Mouse (Mus musculus) ES-CJ7 (cell line): Measurements from ENCODE around the gene Gpr149.
A peak's percentile ranks its signal among the peaks of the same experiment; 100 is the strongest.

Experiments used
- DNase-seq: peaks from one replicate; pipeline ENCODE4 v3.0.0; 2011; ENCODE audit warnings: low read depth, low spot score

The Gpr149 gene

GRCm38 (mm10) chr3:62604973-62605372 lies at the start of gene Gpr149:
TSS of gene Gpr149 (minus strand) at chr3:62605140.
- DNase-seq, result no peak

GRCm38 (mm10) chr3:62650551-62650950 lies 45.6 kb upstream of the Gpr149 start:
- DNase-seq, result no peak

GRCm38 (mm10) chr3:62610861-62611260 lies 5.9 kb upstream of the Gpr149 start:
- DNase-seq, result peak; percentile 33

- DNase-seq, result no peak
These were observed 991 bp upstream of the Gpr149 start for GRCm38 (mm10) chr3:62605931-62606330.

GRCm38 (mm10) chr3:62604047-62604391 lies 921 bp downstream of the Gpr149 start:
- DNase-seq, result no peak

GRCm38 (mm10) chr3:62603231-62604046 lies 1.5 kb downstream of the Gpr149 start:
- peak; percentile 25 for DNase-seq

- DNase-seq, result no peak
These were observed 2.5 kb downstream of the Gpr149 start for GRCm38 (mm10) chr3:62602466-62602865.

- DNase-seq, result peak; percentile 36
These were observed 10.1 kb downstream of the Gpr149 start for GRCm38 (mm10) chr3:62594842-62595241.

GRCm38 (mm10) chr3:62585072-62585471 lies 19.9 kb downstream of the Gpr149 start:
- DNase-seq, result no peak

- no peak for DNase-seq
These were observed 77.3 kb downstream of the Gpr149 start for GRCm38 (mm10) chr3:62527593-62527992.

- peak; percentile 7 for DNase-seq
These were observed 77.8 kb downstream of the Gpr149 start for GRCm38 (mm10) chr3:62527160-62527559.

- no peak for DNase-seq
These were observed 97.7 kb downstream of the Gpr149 start for GRCm38 (mm10) chr3:62507206-62507647.

- peak; percentile 95 for DNase-seq
These were observed 98.3 kb downstream of the Gpr149 start, which contains the start of gene Dhx36 for GRCm38 (mm10) chr3:62506488-62507205. TSS of gene Dhx36 (minus strand) at chr3:62507004.

- no peak for DNase-seq
These were observed 99.6 kb downstream of the Gpr149 start for GRCm38 (mm10) chr3:62505166-62505900.

- no peak for DNase-seq
These were observed 105.6 kb downstream of the Gpr149 start for GRCm38 (mm10) chr3:62499327-62499726.

GRCm38 (mm10) chr3:62492568-62492967 lies 112.4 kb downstream of the Gpr149 start:
- no peak for DNase-seq

- no peak for DNase-seq
These were observed 120.6 kb downstream of the Gpr149 start for GRCm38 (mm10) chr3:62484340-62484739.
